Mouse (Mus musculus): ENCODE measurements around the gene Prpf8. TPM values are rescaled to one million over a fixed set of nuclear protein-coding genes. Genes with fewer than 3 reads are reported as not detected.

Gene Prpf8
- total and polyA plus RNA-seq, 3 experiments = 49.0 to 93.2 (median 84.4) TPM

GRCm38 (mm10) chr11:75544713-75545112, 58.1 kb downstream of the Prpf8 start:
- Histone ChIP-seq H3K4me1 (ENCODE audit: control insufficient read depth, insufficient read depth, low read length) (peaks cover 3% of the 10 kb centered on the region; the same call in 1 of the 2 replicates), H3K27ac (no peak overlapping the region), H3K36me3 (ENCODE audit: control insufficient read depth, insufficient read depth, low read length) (no peaks in the 10 kb centered on the region), H3K27me3 (ENCODE audit: control insufficient read depth, insufficient read depth, low read length) (no peaks in the 10 kb centered on the region), H3K9ac (ENCODE audit: low read depth, low read length) (no peak overlapping the region), H3K4me3 (no peak overlapping the region), H3K79me2 (replicated peaks; ENCODE audit: control insufficient read depth, insufficient read depth, low read length) (no peaks in the 10 kb centered on the region)
- DNase-seq = no peak
- intact Hi-C loops (cut with DNase I) = no loop called here
- TF ChIP-seq POLR2A (IDR thresholded peaks at IDR 0.05; ENCODE audit: insufficient read depth, low read depth, low read length) (no peak), EP300 (IDR thresholded peaks at IDR 0.05; ENCODE audit: insufficient read depth, low read depth, low read length) (no peak), CTCF (IDR thresholded peaks at IDR 0.05) (no peak)
- 82% methylated on average over 9 of the region's 9 CpGs for WGBS

DNA sequence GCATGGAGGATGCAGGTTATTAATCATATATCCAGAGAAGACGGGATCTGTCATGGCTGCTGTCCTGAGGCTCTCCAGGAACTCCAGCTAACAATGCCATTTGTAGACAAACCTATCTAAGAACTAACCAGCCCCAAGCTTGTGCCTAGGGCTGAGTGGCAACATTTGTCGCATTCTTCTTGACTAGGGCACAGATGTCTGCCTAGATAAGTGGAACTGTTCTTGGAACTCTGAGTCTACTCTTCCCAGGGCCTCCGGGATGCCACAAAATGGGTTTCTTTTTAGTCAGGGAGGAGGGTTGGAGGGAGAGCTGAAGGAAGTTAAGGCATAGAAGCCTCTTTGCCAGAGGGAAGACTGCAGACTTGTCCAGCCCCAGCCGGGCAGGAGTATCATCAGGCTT, 59.4 kb downstream of the Prpf8 start:
- no peak overlapping the region for H3K4me3 ChIP-seq
- H3K27me3 ChIP-seq (ENCODE audit: control insufficient read depth, insufficient read depth, low read length) = no peaks in the 10 kb centered on the region
- H3K79me2 ChIP-seq (replicated peaks; ENCODE audit: control insufficient read depth, insufficient read depth, low read length) = no peaks in the 10 kb centered on the region
- H3K9ac ChIP-seq (ENCODE audit: low read depth, low read length) = no peak overlapping the region
- intact Hi-C loops (cut with DNase I) = loop anchor here (2.0 kb wide), 1 partner anchor 13 kb away; no protein-coding TSS in a partner anchor
- TF ChIP-seq POLR2A (IDR thresholded peaks at IDR 0.05; ENCODE audit: insufficient read depth, low read depth, low read length) (no peak), CTCF (IDR thresholded peaks at IDR 0.05) (no peak)
- no peak overlapping the region for H3K27ac ChIP-seq
- H3K36me3 ChIP-seq (ENCODE audit: control insufficient read depth, insufficient read depth, low read length) = no peaks in the 10 kb centered on the region
- no peak for DNase-seq
- peaks cover 2% of the 10 kb centered on the region for H3K4me1 ChIP-seq (ENCODE audit: control insufficient read depth, insufficient read depth, low read length)
- 88% methylated on average over 4 of the region's 4 CpGs for WGBS

GRCm38 (mm10) chr11:75549658-75550111, 63.1 kb downstream of the Prpf8 start:
- H3K79me2 ChIP-seq (replicated peaks; ENCODE audit: control insufficient read depth, insufficient read depth, low read length) = no peaks in the 10 kb centered on the region
- no peaks in the 10 kb centered on the region for H3K36me3 ChIP-seq (ENCODE audit: control insufficient read depth, insufficient read depth, low read length)
- TF ChIP-seq EP300 (IDR thresholded peaks at IDR 0.05; ENCODE audit: insufficient read depth, low read depth, low read length) (no peak), CTCF (IDR thresholded peaks at IDR 0.05) (no peak), POLR2A (IDR thresholded peaks at IDR 0.05; ENCODE audit: insufficient read depth, low read depth, low read length) (no peak)
- H3K27me3 ChIP-seq (ENCODE audit: control insufficient read depth, insufficient read depth, low read length) = no peaks in the 10 kb centered on the region
- no peak overlapping the region for H3K4me3 ChIP-seq
- peak overlapping the region; percentile 73 for H3K27ac ChIP-seq
- no peak overlapping the region for H3K9ac ChIP-seq (ENCODE audit: low read depth, low read length)
- intact Hi-C loops (cut with DNase I) = no loop called here
- 35% methylated on average over 5 of the region's 5 CpGs for WGBS
- H3K4me1 ChIP-seq (ENCODE audit: control insufficient read depth, insufficient read depth, low read length) = peaks cover 12% of the 10 kb centered on the region
- DNase-seq = peak in 1 of 2 experiments; percentile 59

- Histone ChIP-seq H3K27ac (peak overlapping the region; percentile 73), H3K27me3 (ENCODE audit: control insufficient read depth, insufficient read depth, low read length) (no peaks in the 10 kb centered on the region), H3K9ac (ENCODE audit: low read depth, low read length) (no peak overlapping the region), H3K36me3 (ENCODE audit: control insufficient read depth, insufficient read depth, low read length) (no peaks in the 10 kb centered on the region), H3K4me3 (no peak overlapping the region), H3K79me2 (replicated peaks; ENCODE audit: control insufficient read depth, insufficient read depth, low read length) (no peaks in the 10 kb centered on the region), H3K4me1 (ENCODE audit: control insufficient read depth, insufficient read depth, low read length) (peaks cover 12% of the 10 kb centered on the region)
- WGBS = 82% methylated on average over 12 of the region's 12 CpGs
- intact Hi-C loops (cut with DNase I) = no loop called here
- TF ChIP-seq POLR2A (IDR thresholded peaks at IDR 0.05; ENCODE audit: insufficient read depth, low read depth, low read length) (no peak), EP300 (IDR thresholded peaks at IDR 0.05; ENCODE audit: insufficient read depth, low read depth, low read length) (no peak)
- peak; percentile 51 to 75 for DNase-seq
Measured at GRCm38 (mm10) chr11:75550200-75550946, 63.8 kb downstream of the Prpf8 start.

DNA sequence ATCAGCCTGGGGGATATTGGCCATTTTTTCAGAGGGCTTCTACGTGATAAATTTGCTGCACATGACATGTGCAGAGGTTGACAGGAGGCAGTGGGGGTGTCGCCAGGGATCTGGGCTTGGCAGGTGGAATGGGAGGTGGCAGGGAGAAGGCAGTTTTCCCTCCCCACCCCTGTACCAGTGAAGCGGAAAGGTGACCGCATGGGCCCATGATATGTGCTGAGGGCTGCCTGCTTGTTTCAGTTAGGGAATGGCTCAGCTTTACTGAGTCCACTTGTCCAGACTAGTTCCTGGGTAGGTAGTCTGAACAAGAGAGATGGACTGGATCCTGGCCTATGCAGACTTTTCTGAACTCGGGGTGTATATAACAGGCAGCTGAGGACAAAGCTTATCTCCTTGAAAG, 64.7 kb downstream of the Prpf8 start:
- H3K27me3 ChIP-seq (ENCODE audit: control insufficient read depth, insufficient read depth, low read length) = no peaks in the 10 kb centered on the region
- no peaks in the 10 kb centered on the region for H3K79me2 ChIP-seq (replicated peaks; ENCODE audit: control insufficient read depth, insufficient read depth, low read length)
- 86% methylated on average over 5 of the region's 5 CpGs for WGBS
- TF ChIP-seq EP300 (IDR thresholded peaks at IDR 0.05; ENCODE audit: insufficient read depth, low read depth, low read length) (no peak), POLR2A (IDR thresholded peaks at IDR 0.05; ENCODE audit: insufficient read depth, low read depth, low read length) (no peak), CTCF (IDR thresholded peaks at IDR 0.05) (no peak)
- intact Hi-C loops (cut with DNase I) = no loop called here
- peaks cover 12% of the 10 kb centered on the region for H3K4me1 ChIP-seq (ENCODE audit: control insufficient read depth, insufficient read depth, low read length)
- peak overlapping the region; percentile 73 for H3K27ac ChIP-seq
- no peak for DNase-seq
- no peaks in the 10 kb centered on the region for H3K36me3 ChIP-seq (ENCODE audit: control insufficient read depth, insufficient read depth, low read length)
- no peak overlapping the region for H3K4me3 ChIP-seq
- no peak overlapping the region for H3K9ac ChIP-seq (ENCODE audit: low read depth, low read length)

DNA sequence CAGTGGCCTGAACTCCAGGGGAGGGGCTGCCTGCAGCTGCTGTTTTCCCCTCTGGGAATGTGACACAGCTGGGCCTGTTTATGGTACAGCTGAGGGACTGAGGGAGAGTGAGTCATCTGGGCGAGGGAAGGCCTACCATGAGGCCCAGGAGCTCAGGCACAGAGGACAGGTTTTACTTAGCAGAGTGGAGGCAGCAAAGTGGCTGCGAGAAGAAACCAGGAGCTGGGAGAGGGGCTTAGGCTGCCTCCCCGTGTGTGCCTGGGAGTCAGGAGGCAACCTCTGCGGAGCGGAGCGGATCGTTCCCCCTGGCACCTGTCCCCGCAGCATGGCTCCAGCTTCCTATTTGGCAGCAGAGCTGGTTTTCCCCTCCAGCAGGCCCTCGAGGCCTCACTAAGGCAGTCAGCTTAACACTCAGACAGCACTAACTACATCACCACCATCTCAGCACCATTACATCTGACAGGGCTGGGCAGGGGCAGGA, 65.4 kb downstream of the Prpf8 start:
- DNase-seq = peak; percentile 74 to 80
- no peak overlapping the region for H3K4me3 ChIP-seq
- H3K27me3 ChIP-seq (ENCODE audit: control insufficient read depth, insufficient read depth, low read length) = no peaks in the 10 kb centered on the region
- no peak for TF ChIP-seq EP300 (IDR thresholded peaks at IDR 0.05; ENCODE audit: insufficient read depth, low read depth, low read length)
- 0 out of 2 replicates have a peak, but pooled peaks have one; percentile 13 for TF ChIP-seq POLR2A (IDR thresholded peaks at IDR 0.05; ENCODE audit: insufficient read depth, low read depth, low read length)
- intact Hi-C loops (cut with DNase I) = no loop called here
- H3K9ac ChIP-seq (ENCODE audit: low read depth, low read length) = peak overlapping the region; percentile 2; the same call in 1 of the 2 replicates
- no peaks in the 10 kb centered on the region for H3K79me2 ChIP-seq (replicated peaks; ENCODE audit: control insufficient read depth, insufficient read depth, low read length)
- H3K36me3 ChIP-seq (ENCODE audit: control insufficient read depth, insufficient read depth, low read length) = no peaks in the 10 kb centered on the region
- WGBS = 22% methylated on average over 9 of the region's 9 CpGs
- peak overlapping the region; percentile 73 for H3K27ac ChIP-seq
- H3K4me1 ChIP-seq (ENCODE audit: control insufficient read depth, insufficient read depth, low read length) = peaks cover 12% of the 10 kb centered on the region
